Mouse (Mus musculus): ENCODE measurements around the gene Tmc2.

Tmc2 gene

DNA sequence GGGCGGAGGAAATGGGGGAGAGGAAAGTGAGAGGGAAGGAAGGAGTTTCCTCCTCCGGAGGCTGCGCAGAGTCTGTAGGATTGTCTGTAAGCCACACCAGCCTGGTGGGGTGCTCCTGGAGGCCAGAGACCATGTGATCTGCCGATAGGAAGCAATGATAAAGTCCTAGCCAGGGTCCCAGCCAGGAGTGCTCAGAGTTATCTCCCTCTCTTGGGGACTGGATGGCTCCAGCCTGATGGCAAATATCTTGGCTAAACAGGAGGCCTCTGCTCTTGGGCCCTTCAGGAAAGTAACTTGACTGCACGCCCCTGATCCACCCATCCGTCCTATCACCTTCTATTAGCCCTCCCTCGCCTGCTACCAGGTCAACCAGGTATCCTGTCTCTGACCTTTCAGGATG is 53.2 kb downstream of the Tmc2 start:
- no peak for DNase-seq (ENCODE audit: extremely low spot score, low spot score)

- no peak for DNase-seq (ENCODE audit: extremely low spot score, low spot score)
Measured at GRCm38 (mm10) chr2:130256762-130257161, 61.8 kb downstream of the Tmc2 start.

GRCm38 (mm10) chr2:130260822-130261221 is 65.8 kb downstream of the Tmc2 start:
- DNase-seq (ENCODE audit: extremely low spot score, low spot score): no peak

DNA sequence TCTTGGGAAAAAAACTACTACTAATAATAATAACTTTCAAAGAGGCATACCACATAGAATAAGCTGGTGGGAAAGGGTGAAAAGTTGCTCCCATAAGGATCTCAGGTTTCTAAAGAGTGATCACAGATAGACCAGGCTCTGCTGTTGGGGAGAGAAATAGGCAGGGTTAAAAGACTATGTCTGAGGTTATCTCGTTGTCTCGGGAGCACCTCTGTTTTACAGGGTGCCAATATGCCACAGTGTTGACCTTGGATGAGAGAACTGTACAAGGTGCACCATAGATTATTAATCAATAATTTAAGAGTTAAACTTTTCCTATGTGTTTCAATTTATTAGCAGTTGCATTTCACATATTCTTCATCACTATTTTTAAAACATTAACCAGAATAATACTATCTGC is 66.9 kb downstream of the Tmc2 start:
- no peak for DNase-seq (ENCODE audit: extremely low spot score, low spot score)

GRCm38 (mm10) chr2:130262398-130262797 is 67.4 kb downstream of the Tmc2 start:
- no peak for DNase-seq (ENCODE audit: extremely low spot score, low spot score)

DNA sequence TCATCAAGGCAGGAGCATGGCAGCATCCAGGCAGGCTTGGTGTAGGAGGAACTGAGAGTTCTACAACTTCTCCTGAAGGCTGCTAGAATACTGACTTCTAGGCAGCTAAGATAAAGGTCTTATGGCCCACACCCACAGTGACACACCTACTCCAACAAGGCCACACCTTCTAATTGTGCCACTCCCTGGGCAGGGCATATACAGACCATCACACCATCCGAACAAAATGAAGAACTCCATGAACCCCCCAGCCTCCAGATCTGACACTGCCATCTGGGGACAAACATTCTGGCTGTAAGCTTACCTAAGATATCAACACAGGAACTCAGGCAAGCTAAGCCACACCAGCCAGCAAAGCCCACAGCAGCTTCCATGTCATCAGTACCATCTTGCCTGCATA is 70.5 kb downstream of the Tmc2 start:
- no peak for DNase-seq (ENCODE audit: extremely low spot score, low spot score)

GRCm38 (mm10) chr2:130268074-130268473 is 73.1 kb downstream of the Tmc2 start:
- no peak for DNase-seq (ENCODE audit: extremely low spot score, low spot score)

DNA sequence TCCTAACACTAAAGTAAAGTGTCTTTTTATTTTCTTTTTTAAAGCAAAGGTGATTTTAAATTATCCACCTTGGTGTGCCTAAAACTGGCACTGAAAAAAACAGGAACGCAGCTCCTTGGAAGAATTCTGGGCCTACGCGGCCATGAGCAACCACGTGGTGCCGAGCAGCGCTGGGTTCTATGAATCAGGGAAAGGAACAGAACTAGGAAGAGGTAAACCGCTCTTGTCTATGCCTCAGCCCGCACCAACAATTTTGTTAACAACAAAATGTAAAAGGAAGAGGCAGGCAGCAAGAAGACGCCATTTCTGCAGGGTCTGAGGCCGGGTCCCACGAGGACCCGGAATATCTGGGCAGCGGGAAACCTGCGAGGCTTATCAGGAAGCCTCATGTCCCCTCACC is 78.7 kb downstream of the Tmc2 start:
- DNase-seq (ENCODE audit: extremely low spot score, low spot score): no peak

- peak; percentile 100 for DNase-seq (ENCODE audit: extremely low spot score, low spot score)
Measured at GRCm38 (mm10) chr2:130274149-130274861, 79.3 kb downstream of the Tmc2 start, which contains the start of gene Nop56. Nop56 (plus strand) TSS chr2:130274430.

DNA sequence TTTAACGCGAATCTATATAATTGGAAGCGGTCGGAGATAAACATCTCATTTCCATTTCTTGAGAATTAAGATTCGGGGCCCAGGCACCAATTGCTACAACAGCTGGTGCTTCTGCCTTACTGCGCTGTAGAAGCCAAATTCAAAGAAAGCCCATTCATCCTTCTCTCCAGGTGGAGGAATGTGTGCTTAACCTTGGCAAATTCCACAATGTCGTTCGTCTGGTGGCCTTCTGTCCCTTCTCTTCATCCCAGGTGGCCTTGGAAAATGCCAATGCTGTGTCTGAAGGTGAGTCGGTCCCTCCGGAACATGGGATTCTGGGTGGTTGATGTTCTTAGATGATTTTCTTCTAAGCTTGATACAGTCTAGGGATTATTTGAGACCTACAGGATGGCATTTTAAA is 79.9 kb downstream of the Tmc2 start:
- no peak for DNase-seq (ENCODE audit: extremely low spot score, low spot score)

DNA sequence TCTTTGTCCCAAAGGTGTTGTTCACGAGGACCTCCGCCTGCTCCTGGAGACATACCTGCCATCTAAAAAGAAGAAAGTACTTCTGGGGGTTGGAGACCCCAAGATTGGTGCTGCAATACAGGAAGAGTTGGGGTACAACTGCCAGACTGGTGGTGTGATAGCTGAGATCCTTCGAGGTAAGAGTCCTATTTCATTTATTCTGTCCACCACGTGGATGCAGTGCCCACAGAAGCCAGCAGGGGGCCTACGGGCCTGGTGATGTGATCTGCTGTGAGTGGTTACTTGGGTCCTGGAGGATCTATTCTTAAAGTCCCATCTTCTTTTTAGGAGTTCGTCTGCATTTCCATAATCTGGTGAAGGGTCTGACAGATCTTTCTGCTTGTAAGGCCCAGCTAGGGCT is 80.7 kb downstream of the Tmc2 start:
- peak; percentile 79 for DNase-seq (ENCODE audit: extremely low spot score, low spot score)

- no peak for DNase-seq (ENCODE audit: extremely low spot score, low spot score)
Measured at GRCm38 (mm10) chr2:130279600-130280091, 84.7 kb downstream of the Tmc2 start.

- DNase-seq (ENCODE audit: extremely low spot score, low spot score): no peak
Measured at GRCm38 (mm10) chr2:130280224-130280623, 85.2 kb downstream of the Tmc2 start.

- no peak for DNase-seq (ENCODE audit: extremely low spot score, low spot score)
Measured at GRCm38 (mm10) chr2:130280818-130281217, 85.8 kb downstream of the Tmc2 start.

- DNase-seq (ENCODE audit: extremely low spot score, low spot score): peak; percentile 91
Measured at GRCm38 (mm10) chr2:130283854-130284654, 89.1 kb downstream of the Tmc2 start, which contains the start of gene Idh3b. Idh3b (minus strand) TSS chr2:130284547.

DNA sequence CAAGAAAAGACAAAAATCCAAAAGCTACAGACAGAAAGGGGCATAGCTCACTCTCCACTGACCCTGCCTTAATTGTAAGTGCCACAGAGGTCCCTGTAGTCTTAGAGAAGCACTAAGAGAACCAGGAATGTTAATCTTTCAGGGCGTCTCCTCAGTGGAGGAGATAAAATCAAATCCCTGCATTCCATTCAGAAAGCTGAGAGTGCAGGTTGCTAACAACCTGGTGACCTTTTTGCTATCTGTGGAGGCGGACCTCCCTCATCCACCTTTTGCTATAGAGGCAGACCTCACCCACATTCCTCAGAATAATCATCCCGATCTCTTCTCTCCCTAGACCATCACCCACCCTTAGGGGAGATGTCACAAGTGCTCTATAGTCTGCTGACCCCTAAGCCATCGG is 94.1 kb downstream of the Tmc2 start:
- no peak for DNase-seq (ENCODE audit: extremely low spot score, low spot score)

DNA sequence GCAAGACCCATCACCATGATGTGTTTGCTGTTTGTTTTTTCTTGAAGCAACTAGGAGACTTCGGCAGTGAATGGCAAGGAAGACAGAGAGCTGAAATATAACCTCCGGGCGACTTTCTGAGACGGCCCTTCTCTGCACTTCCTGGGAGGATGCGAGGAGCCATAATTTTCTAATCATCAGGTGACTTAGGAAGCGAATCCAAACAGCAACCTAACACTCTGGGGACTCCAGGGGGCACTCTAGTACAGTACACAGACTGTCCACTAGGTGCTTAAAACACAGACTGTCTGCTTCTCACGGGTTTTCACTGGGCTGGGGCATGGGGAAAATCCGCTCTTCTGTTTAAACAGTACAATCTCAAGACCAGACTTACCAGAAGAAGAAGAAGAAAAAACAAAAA is 96.4 kb downstream of the Tmc2 start:
- no peak for DNase-seq (ENCODE audit: extremely low spot score, low spot score)

DNA sequence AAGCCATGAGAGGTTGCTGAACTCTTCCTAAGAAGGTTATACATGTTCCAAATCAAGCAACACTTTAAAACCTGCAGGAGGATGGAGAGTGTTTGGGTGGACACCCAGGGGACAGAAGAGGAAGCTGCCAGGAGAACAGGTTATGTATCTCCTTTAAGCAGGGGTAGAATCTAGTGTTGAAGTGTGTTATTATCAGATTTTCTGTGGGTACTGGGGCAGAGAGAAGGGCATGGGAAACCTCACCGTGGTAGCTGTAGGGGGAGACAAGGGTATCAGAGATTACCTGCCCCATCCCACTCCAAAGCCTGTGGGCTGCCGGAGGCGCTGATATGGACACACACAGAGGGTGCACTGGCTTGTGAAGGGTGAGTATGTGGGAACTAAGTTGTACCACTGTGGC is 98.0 kb downstream of the Tmc2 start:
- DNase-seq (ENCODE audit: extremely low spot score, low spot score): no peak

DNA sequence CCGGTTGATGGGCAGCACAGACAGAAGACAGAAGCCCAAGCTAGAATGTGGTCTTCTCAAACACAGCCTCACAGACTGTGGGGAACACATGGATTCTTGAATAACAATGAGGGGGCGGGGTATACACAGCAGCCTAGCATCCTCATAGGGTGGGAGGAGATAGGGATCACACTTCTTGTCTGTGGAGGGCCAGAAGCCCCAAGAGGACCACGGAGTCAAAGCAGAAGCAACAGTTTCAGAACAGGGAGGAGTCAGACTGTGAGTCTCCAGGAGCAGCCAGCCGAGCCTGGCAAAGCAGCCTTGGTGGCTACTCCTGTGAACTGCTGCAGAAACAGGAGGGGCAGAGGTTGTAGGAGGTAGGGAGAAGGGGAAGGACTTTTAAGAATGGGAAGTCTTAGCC is 98.5 kb downstream of the Tmc2 start:
- no peak for DNase-seq (ENCODE audit: extremely low spot score, low spot score)

- no peak for DNase-seq (ENCODE audit: extremely low spot score, low spot score)
Measured at GRCm38 (mm10) chr2:130294218-130294935, 99.4 kb downstream of the Tmc2 start.

GRCm38 (mm10) chr2:130294936-130295277 is 99.9 kb downstream of the Tmc2 start, which contains the start of gene Ebf4:
Ebf4 (plus strand) TSS chr2:130295169.
- DNase-seq (ENCODE audit: extremely low spot score, low spot score): peak; percentile 84

Measured in neural tube, embryonic 10.5 days (tissue).